ENCODE assay signal across 8 mouse cellular contexts in the genomic region with DNA sequence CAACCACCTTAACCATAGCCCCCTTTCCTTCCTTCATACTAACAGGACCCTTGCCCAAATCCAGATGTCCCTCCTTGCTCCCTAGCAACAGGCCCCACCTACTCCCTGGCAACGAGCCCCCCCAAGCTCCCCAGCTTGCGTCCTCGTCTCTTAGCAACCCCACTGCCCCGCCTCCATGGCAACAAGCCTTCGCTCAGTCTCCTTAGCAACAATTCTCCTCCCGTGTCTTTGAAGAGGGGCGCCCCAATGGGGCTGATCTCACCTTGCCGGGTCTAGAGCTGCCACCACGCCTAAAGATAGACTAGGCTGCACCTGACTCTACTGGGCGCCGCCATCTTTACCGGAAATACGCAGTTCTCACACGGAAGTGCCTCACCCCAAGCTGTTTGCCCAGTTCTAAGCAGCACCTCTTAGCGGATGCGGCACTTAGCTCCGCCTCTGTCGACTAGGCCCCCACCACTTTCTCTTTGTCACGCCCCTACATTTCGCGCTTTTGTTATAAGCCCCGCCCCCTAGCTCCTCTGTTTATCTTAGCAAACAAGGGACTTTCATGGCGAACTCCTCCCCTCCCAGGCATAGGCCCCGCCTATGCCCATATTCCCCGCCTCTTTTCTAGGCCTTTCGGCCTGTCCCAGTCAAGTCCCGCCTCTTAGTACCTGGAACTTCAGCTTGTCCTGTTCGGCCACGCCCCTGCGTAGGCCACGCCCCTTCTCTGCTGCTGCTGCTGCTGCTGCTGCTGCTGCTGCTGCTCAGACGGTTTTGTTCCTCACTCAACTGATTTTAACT. TPM values are rescaled to one million over a fixed set of nuclear protein-coding genes. Genes with fewer than 3 reads are reported as not detected.
A peak's percentile ranks its signal among the peaks of the same experiment; 100 is the strongest.
DNase-seq lines count a peak whose midpoint lies in the region; ATAC-seq and TF ChIP-seq lines count a peak whose summit lies in the region.

Gene Hspbp1, minus strand, starts transcription at position 437 of the 786 bp plus-strand sequence.

- no peak for TF ChIP-seq CTCF in liver, embryonic 14.5 days (IDR thresholded peaks at IDR 0.05; ENCODE audit: low read depth)
- TF ChIP-seq CTCF in stomach, postnatal 0 days (IDR thresholded peaks at IDR 0.05; ENCODE audit: low read depth) = peak; percentile 10; the same call in 1 of the 2 replicates

- no peaks in the 10 kb centered on the region for H3K27me3 ChIP-seq in forebrain, embryonic 10.5 days (ENCODE audit: poor library complexity, severe bottlenecking)
- no peaks in the 10 kb centered on the region for H3K27me3 ChIP-seq in heart, embryonic 15.5 days
- H3K27me3 ChIP-seq in liver, embryonic 14.5 days (ENCODE audit: control insufficient read depth, insufficient read depth, low read length) = peaks cover 3% of the 10 kb centered on the region; the same call in 1 of the 2 replicates
- H3K27me3 ChIP-seq in neural tube, embryonic 11.5 days (ENCODE audit: control insufficient read depth, insufficient read depth, low read length) = no peaks in the 10 kb centered on the region
- no peaks in the 10 kb centered on the region for H3K27me3 ChIP-seq in stomach, postnatal 0 days (ENCODE audit: control insufficient read depth, insufficient read depth, low read length)

- no peak for TF ChIP-seq EP300 in liver, embryonic 14.5 days (IDR thresholded peaks at IDR 0.05; ENCODE audit: low read depth)
- no peak for TF ChIP-seq EP300 in stomach, postnatal 0 days (optimal IDR thresholded peaks at IDR 0.05)

- H3K9me3 ChIP-seq in forebrain, embryonic 10.5 days = no peaks in the 10 kb centered on the region
- no peaks in the 10 kb centered on the region for H3K9me3 ChIP-seq in heart, embryonic 15.5 days (replicated peaks)
- H3K9me3 ChIP-seq in liver, embryonic 14.5 days (ENCODE audit: control insufficient read depth, low read length) = no peaks in the 10 kb centered on the region
- H3K9me3 ChIP-seq in neural tube, embryonic 11.5 days (ENCODE audit: control insufficient read depth, low read length) = no peaks in the 10 kb centered on the region
- H3K9me3 ChIP-seq in stomach, postnatal 0 days (ENCODE audit: control insufficient read depth, low read length) = no peaks in the 10 kb centered on the region

- H3K27ac ChIP-seq in forebrain, embryonic 10.5 days = peak within 1 kb of the TSS; percentile 86
- H3K27ac ChIP-seq in heart, embryonic 15.5 days = peak within 1 kb of the TSS; percentile 79
- H3K27ac ChIP-seq in liver, embryonic 14.5 days = peak within 1 kb of the TSS; percentile 71
- H3K27ac ChIP-seq in neural tube, embryonic 11.5 days (ENCODE audit: low read depth, low read length) = peak within 1 kb of the TSS; percentile 44; the same call in 1 of the 2 replicates
- H3K27ac ChIP-seq in stomach, postnatal 0 days (replicated peaks) = peak within 1 kb of the TSS; percentile 79

- peak; percentile 95 for DNase-seq in CD8-positive naive resting alpha-beta T cell, adult 2 months (ENCODE audit: low read depth in 2 of 2, low spot score in 2 of 2)
- DNase-seq in c-Kit-positive CD71-negative TER-119-negative erythroid progenitor cells, embryonic 14.5 days (ENCODE audit: low read depth) = peak; percentile 97
- peak; percentile 95 for DNase-seq in forebrain, embryonic 10.5 days (ENCODE audit: extremely low spot score, low spot score)
- peak; percentile 96 to 97 for DNase-seq in kidney, postnatal 25 days
- DNase-seq in liver, embryonic 14.5 days (ENCODE audit: low read depth in 3 of 3, low spot score in 3 of 3) = peak; percentile 96 to 98 (median 98)
- DNase-seq in neural tube, embryonic 11.5 days (ENCODE audit: low spot score) = peak; percentile 96
- peak; percentile 98 for DNase-seq in stomach, postnatal 0 days (ENCODE audit: low spot score)

- H3K36me3 ChIP-seq in forebrain, embryonic 10.5 days (replicated peaks) = peaks cover 30% of the 10 kb centered on the region
- peaks cover 24% of the 10 kb centered on the region for H3K36me3 ChIP-seq in heart, embryonic 15.5 days
- H3K36me3 ChIP-seq in liver, embryonic 14.5 days (replicated peaks; ENCODE audit: control insufficient read depth, insufficient read depth, low read depth) = peaks cover 2% of the 10 kb centered on the region; the same call in 1 of the 2 replicates
- peaks cover 2% of the 10 kb centered on the region for H3K36me3 ChIP-seq in neural tube, embryonic 11.5 days (ENCODE audit: control insufficient read depth, insufficient read depth, low read length)
- H3K36me3 ChIP-seq in stomach, postnatal 0 days (ENCODE audit: control insufficient read depth, insufficient read depth, low read length) = peaks cover 2% of the 10 kb centered on the region; the same call in 1 of the 2 replicates

- peaks cover 13% of the 10 kb centered on the region for H3K4me1 ChIP-seq in forebrain, embryonic 10.5 days
- H3K4me1 ChIP-seq in heart, embryonic 15.5 days (replicated peaks) = peaks cover 7% of the 10 kb centered on the region
- peaks cover 11 to 16% of the 10 kb centered on the region in 2 experiments for H3K4me1 ChIP-seq in liver, embryonic 14.5 days (replicated peaks; ENCODE audit: control insufficient read depth in 2 of 2, insufficient read depth in 2 of 2, low read length in 1 of 2)
- H3K4me1 ChIP-seq in neural tube, embryonic 11.5 days (ENCODE audit: control insufficient read depth, insufficient read depth, low read length) = peaks cover 4% of the 10 kb centered on the region; the same call in 1 of the 2 replicates
- peaks cover 5% of the 10 kb centered on the region for H3K4me1 ChIP-seq in stomach, postnatal 0 days (replicated peaks; ENCODE audit: control insufficient read depth, insufficient read depth)

- ATAC-seq in heart, embryonic 15.5 days (replicated peaks; ENCODE audit: insufficient number of reproducible peaks, insufficient read depth, low FRiP score, low read depth) = peak; percentile 95
- ATAC-seq in liver, embryonic 14.5 days (ENCODE audit: insufficient read depth) = peak; percentile 97
- ATAC-seq in neural tube, embryonic 11.5 days (ENCODE audit: insufficient read depth, low FRiP score, low TSS enrichment) = peak; percentile 98
- ATAC-seq in stomach, postnatal 0 days (ENCODE audit: low FRiP score, low TSS enrichment) = peak; percentile 98

- H3K9ac ChIP-seq in heart, embryonic 15.5 days = peak within 1 kb of the TSS; percentile 57
- peak within 1 kb of the TSS; percentile 70 for H3K9ac ChIP-seq in liver, embryonic 14.5 days (replicated peaks)
- peak within 1 kb of the TSS; percentile 57 for H3K9ac ChIP-seq in neural tube, embryonic 11.5 days (ENCODE audit: low read length)
- peak within 1 kb of the TSS; percentile 63 for H3K9ac ChIP-seq in stomach, postnatal 0 days (ENCODE audit: low read length)

- under 1% methylated on average over 32 of the region's 32 CpGs for WGBS in forebrain, embryonic 10.5 days
- under 1% methylated on average over 32 of the region's 32 CpGs for WGBS in heart, embryonic 15.5 days
- under 1% methylated on average over 32 of the region's 32 CpGs for WGBS in liver, embryonic 14.5 days (ENCODE audit: insufficient replicate concordance)
- WGBS in neural tube, embryonic 11.5 days = under 1% methylated on average over 32 of the region's 32 CpGs
- under 1% methylated on average over 32 of the region's 32 CpGs for WGBS in stomach, postnatal 0 days

- peak within 1 kb of the TSS; percentile 90 for H3K4me2 ChIP-seq in heart, embryonic 15.5 days
- peak within 1 kb of the TSS; percentile 92 for H3K4me2 ChIP-seq in liver, embryonic 14.5 days (ENCODE audit: low read depth)
- peak within 1 kb of the TSS; percentile 93 for H3K4me2 ChIP-seq in neural tube, embryonic 11.5 days (ENCODE audit: low read depth)
- peak within 1 kb of the TSS; percentile 79 for H3K4me2 ChIP-seq in stomach, postnatal 0 days (replicated peaks; ENCODE audit: low read depth)

- peak within 1 kb of the TSS; percentile 90 for H3K4me3 ChIP-seq in forebrain, embryonic 10.5 days
- H3K4me3 ChIP-seq in heart, embryonic 15.5 days = peak within 1 kb of the TSS; percentile 83
- H3K4me3 ChIP-seq in liver, embryonic 14.5 days (ENCODE audit: insufficient read depth in 1 of 2, low read depth in 2 of 2, low read length in 2 of 2) = peak within 1 kb of the TSS; percentile 87 to 97
- peak within 1 kb of the TSS; percentile 74 for H3K4me3 ChIP-seq in neural tube, embryonic 11.5 days (ENCODE audit: low read depth, low read length)
- peak within 1 kb of the TSS; percentile 76 for H3K4me3 ChIP-seq in stomach, postnatal 0 days (ENCODE audit: low read depth, low read length)

RNA-seq across cellular contexts. Expression of gene Hspbp1, which starts in this region (rescaled TPM):
- polyA plus RNA-seq in forebrain, embryonic 10.5 days (2016; fragmentation: Nextera tagmentation; extraction: Ambion mirVana) = 135 and 137 TPM in 2 replicates
- 71.7 and 81.2 TPM in 2 replicates for polyA plus RNA-seq in heart, embryonic 15.5 days (2015; fragmentation: Nextera tagmentation; extraction: Ambion mirVana)
- 28.2 and 38.5 TPM in 2 replicates for polyA plus RNA-seq in liver, embryonic 14.5 days (2012; rRNA removed)
- 56.7 and 60.6 TPM in 2 replicates for polyA plus RNA-seq in liver, embryonic 14.5 days (2014; fragmentation: Nextera tagmentation; extraction: Ambion mirVana)
- polyA plus RNA-seq in neural tube, embryonic 11.5 days (2014; fragmentation: Nextera tagmentation; extraction: Ambion mirVana) = 108 and 120 TPM in 2 replicates
- 59.1 and 60.7 TPM in 2 replicates for polyA plus RNA-seq in stomach, postnatal 0 days (2015; fragmentation: Nextera tagmentation; extraction: Ambion mirVana)

Comparison
In these comparisons a context has a peak if more than half of its experiments do, and no peak if none do; other contexts are left out.
1. Peak in every context shown above with its lines: DNase-seq, ATAC-seq, H3K4me3 ChIP-seq and H3K27ac ChIP-seq.